Mouse (Mus musculus) cortical plate, adult 2 months (tissue): Measurements from ENCODE around the gene Gipc3.

ENCODE experiments used
- CTCF ChIP-seq: fragments of 200-500 bp; IDR thresholded peaks from 2 replicates; pipeline ENCODE4 v1.5.1; 2011; ENCODE audit warnings: mild to moderate bottlenecking, control low read depth, low read length; ENCODE audit not compliant: insufficient read depth; ENCODE audit errors: extremely low read depth
- POLR2A ChIP-seq: fragments of 200-500 bp; IDR thresholded peaks from 2 replicates; pipeline ENCODE4 v1.6.1; 2011; ENCODE audit warnings: mild to moderate bottlenecking, low read length, control low read depth; ENCODE audit not compliant: insufficient read depth; ENCODE audit errors: extremely low read depth

DNA sequence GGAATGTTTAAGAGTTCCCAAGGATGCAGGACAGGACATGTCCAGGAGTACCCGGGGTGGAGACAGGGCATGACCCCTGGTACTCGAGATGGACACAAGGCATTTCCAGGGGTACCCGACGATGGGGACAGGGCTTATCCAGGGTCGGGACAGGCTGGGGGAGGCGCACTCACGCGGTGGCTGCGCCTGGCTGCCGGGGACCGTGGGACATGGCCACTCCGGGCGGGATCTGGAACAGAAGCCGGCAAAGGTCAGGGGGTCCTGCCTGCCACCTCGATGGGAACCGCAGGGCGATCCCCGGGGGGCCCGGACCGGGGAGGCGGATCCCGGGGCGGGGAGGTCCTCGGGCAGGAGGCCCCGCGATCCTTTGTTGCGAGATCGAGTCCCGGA lies 6.9 kb upstream of the Gipc3 start:
- TF ChIP-seq POLR2A (no peak), CTCF (no peak)
